Mouse (Mus musculus): ENCODE data around the gene Mrps25.

Gene Mrps25

GRCm38 (mm10) chr6:92131456-92131855 is 52.4 kb downstream of the Mrps25 start:
- intact Hi-C loops (cut with DNase I): no loop called here

- intact Hi-C loops (cut with DNase I): no loop called here
These were observed 56.9 kb downstream of the Mrps25 start for GRCm38 (mm10) chr6:92126861-92127468.

GRCm38 (mm10) chr6:92124547-92124946 is 59.3 kb downstream of the Mrps25 start:
- intact Hi-C loops (cut with DNase I): no loop called here
